Mouse (Mus musculus) brain, adult 10 weeks (tissue): ENCODE results near the gene Zdhhc18. TPM values are rescaled to one million over a fixed set of nuclear protein-coding genes. Genes with fewer than 3 reads are reported as not detected.

ENCODE experiments used
- polyA plus RNA-seq: library from polyadenylated mRNA; stranded (reverse); fragments of 350-450 nt; fragmentation: Illumina TruSeq; extraction: RNeasy Lipid Tissue Mini Kit (QIAGEN cat#74804); gene quantifications from one replicate; pipeline ENCODE4 v1.2.3, GENCODE M21; 2015; ENCODE audit warnings: low read depth, low replicate concordance

The Zdhhc18 gene
- 37.2 TPM for polyA plus RNA-seq

GRCm38 (mm10) chr4:133649989-133650699 is at the start of gene Zdhhc18:
Zdhhc18 (minus strand) TSS chr4:133650154.

GRCm38 (mm10) chr4:133671881-133672844 is 22.2 kb upstream of the Zdhhc18 start, which contains the start of gene Pigv:
Pigv (minus strand) TSS chr4:133672647.

DNA sequence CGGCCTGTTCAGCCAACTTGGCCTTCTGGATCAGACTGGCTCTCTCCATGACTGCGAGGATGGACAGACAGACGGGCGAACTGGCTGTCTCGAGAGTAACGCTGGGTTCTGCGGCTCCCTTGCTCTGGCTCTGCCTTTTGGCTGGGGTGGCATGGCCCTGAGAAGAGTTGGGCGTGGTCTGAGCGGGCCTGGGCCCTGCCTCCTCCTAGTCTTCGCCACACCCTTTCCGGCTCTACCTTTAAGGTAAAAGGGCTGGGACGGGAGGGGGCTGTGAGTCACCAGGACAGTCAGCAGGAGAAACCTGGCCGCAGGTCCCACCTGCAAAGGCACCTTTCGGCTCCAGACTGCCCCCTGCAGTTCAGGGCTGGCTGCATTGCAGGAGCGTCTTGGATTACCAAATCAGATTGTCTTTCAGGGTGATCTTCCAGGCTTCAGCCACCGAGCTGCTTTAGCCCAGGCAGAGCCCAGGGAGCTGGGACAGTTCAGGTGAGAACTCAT is 48.2 kb downstream of the Zdhhc18 start, which contains the start of gene Sfn:
Sfn (minus strand) TSS at position 448 of the 498 bp plus-strand sequence.

GRCm38 (mm10) chr4:133584059-133584951 is 65.6 kb downstream of the Zdhhc18 start, which contains the start of gene Gpn2:
Gpn2 (plus strand) TSS chr4:133584362.

GRCm38 (mm10) chr4:133574070-133574842 is 75.7 kb downstream of the Zdhhc18 start, which contains the start of gene Gpatch3:
Gpatch3 (plus strand) TSS chr4:133574745.

Other genes with a start within 250 kb of the Zdhhc18 start
- not detected for gene Tent5b, start 170.0 kb downstream of the Zdhhc18 start, polyA plus RNA-seq
- gene Trnp1, start 151.6 kb downstream of the Zdhhc18 start, polyA plus RNA-seq = 286 TPM
- gene Kdf1, start 131.2 kb downstream of the Zdhhc18 start, polyA plus RNA-seq = 0.27 TPM
- gene Nudc, start 104.2 kb downstream of the Zdhhc18 start, polyA plus RNA-seq = 177 TPM
- gene Nr0b2, start 96.8 kb downstream of the Zdhhc18 start, polyA plus RNA-seq = not detected
- 7.6 TPM for gene Gpatch3, start 75.4 kb downstream of the Zdhhc18 start, polyA plus RNA-seq
- gene Gpn2, start 65.8 kb downstream of the Zdhhc18 start, polyA plus RNA-seq = 11.5 TPM
- gene Sfn, start 48.0 kb downstream of the Zdhhc18 start, polyA plus RNA-seq = 1.0 TPM
- gene Pigv, start 22.5 kb upstream of the Zdhhc18 start, polyA plus RNA-seq = 6.7 TPM
- gene Arid1a, start 106.6 kb upstream of the Zdhhc18 start, polyA plus RNA-seq = 31.9 TPM
- 12.6 TPM for gene Rps6ka1, start 237.6 kb upstream of the Zdhhc18 start, polyA plus RNA-seq